Mouse (Mus musculus): ENCODE measurements around the gene Slco2b1. TPM values are rescaled to one million over a fixed set of nuclear protein-coding genes. Genes with fewer than 3 reads are reported as not detected.

Gene Slco2b1
- polyA plus RNA-seq, 2 experiments = 0.11 to 0.12 TPM

GRCm38 (mm10) chr7:99648623-99649022 is 62.5 kb downstream of the Slco2b1 start:
- Histone ChIP-seq H3K27ac (no peak overlapping the region), H3K4me1 (replicated peaks; ENCODE audit: control insufficient read depth in 2 of 2, insufficient read depth in 2 of 2, low read length in 1 of 2) (peaks cover 0 to 6% of the 10 kb centered on the region in 2 experiments; a peak in 2 of 4 replicates), H3K36me3 (replicated peaks; ENCODE audit: control insufficient read depth, insufficient read depth, low read depth) (no peaks in the 10 kb centered on the region), H3K27me3 (ENCODE audit: control insufficient read depth, insufficient read depth, low read length) (no peaks in the 10 kb centered on the region; the same call in 1 of the 2 replicates), H3K9me3 (ENCODE audit: control insufficient read depth, low read length) (no peaks in the 10 kb centered on the region), H3K4me2 (ENCODE audit: low read depth) (no peak overlapping the region), H3K9ac (replicated peaks) (no peak overlapping the region), H3K4me3 (ENCODE audit: insufficient read depth in 1 of 2, low read depth in 2 of 2, low read length in 2 of 2) (no peak overlapping the region)
- ATAC-seq (ENCODE audit: insufficient read depth) (no peak), DNase-seq (ENCODE audit: low read depth in 3 of 3, low spot score in 3 of 3) (no peak)
- WGBS (ENCODE audit: insufficient replicate concordance) = 1% methylated on average over 6 of the region's 6 CpGs
- no peak for TF ChIP-seq EP300 (IDR thresholded peaks at IDR 0.05; ENCODE audit: low read depth)
- no peak for TF ChIP-seq CTCF (IDR thresholded peaks at IDR 0.05; ENCODE audit: low read depth)

GRCm38 (mm10) chr7:99644701-99645100 is 66.4 kb downstream of the Slco2b1 start:
- H3K9ac ChIP-seq (replicated peaks) = no peak overlapping the region
- no peaks in the 10 kb centered on the region for H3K9me3 ChIP-seq (ENCODE audit: control insufficient read depth, low read length)
- no peak overlapping the region for H3K27ac ChIP-seq
- no peaks in the 10 kb centered on the region for H3K36me3 ChIP-seq (replicated peaks; ENCODE audit: control insufficient read depth, insufficient read depth, low read depth)
- H3K4me1 ChIP-seq (replicated peaks; ENCODE audit: control insufficient read depth in 2 of 2, insufficient read depth in 2 of 2, low read length in 1 of 2) = peaks cover 14 to 29% of the 10 kb centered on the region in 2 experiments
- no peak overlapping the region for H3K4me2 ChIP-seq (ENCODE audit: low read depth)
- WGBS (ENCODE audit: insufficient replicate concordance) = 69% methylated on average over 7 of the region's 7 CpGs
- ATAC-seq (ENCODE audit: insufficient read depth) (no peak), DNase-seq (ENCODE audit: low read depth in 3 of 3, low spot score in 3 of 3) (no peak)
- TF ChIP-seq EP300 (IDR thresholded peaks at IDR 0.05; ENCODE audit: low read depth) (no peak), CTCF (IDR thresholded peaks at IDR 0.05; ENCODE audit: low read depth) (no peak)
- H3K27me3 ChIP-seq (ENCODE audit: control insufficient read depth, insufficient read depth, low read length) = no peaks in the 10 kb centered on the region; the same call in 1 of the 2 replicates
- H3K4me3 ChIP-seq (ENCODE audit: insufficient read depth in 1 of 2, low read depth in 2 of 2, low read length in 2 of 2) = no peak overlapping the region

- Histone ChIP-seq H3K4me1 (replicated peaks; ENCODE audit: control insufficient read depth in 2 of 2, insufficient read depth in 2 of 2, low read length in 1 of 2) (peaks cover 14 to 29% of the 10 kb centered on the region in 2 experiments), H3K9ac (replicated peaks) (no peak overlapping the region), H3K4me2 (ENCODE audit: low read depth) (peak overlapping the region; percentile 25), H3K27ac (no peak overlapping the region), H3K27me3 (ENCODE audit: control insufficient read depth, insufficient read depth, low read length) (no peaks in the 10 kb centered on the region; the same call in 1 of the 2 replicates), H3K9me3 (ENCODE audit: control insufficient read depth, low read length) (no peaks in the 10 kb centered on the region), H3K36me3 (replicated peaks; ENCODE audit: control insufficient read depth, insufficient read depth, low read depth) (no peaks in the 10 kb centered on the region), H3K4me3 (ENCODE audit: insufficient read depth in 1 of 2, low read depth in 2 of 2, low read length in 2 of 2) (no peak overlapping the region)
- 6% methylated on average over 3 of the region's 3 CpGs for WGBS (ENCODE audit: insufficient replicate concordance)
- TF ChIP-seq EP300 (IDR thresholded peaks at IDR 0.05; ENCODE audit: low read depth) = 0 out of 2 replicates have a peak, but pooled peaks have one; percentile 31
- TF ChIP-seq CTCF (IDR thresholded peaks at IDR 0.05; ENCODE audit: low read depth) = no peak
- ATAC-seq (ENCODE audit: insufficient read depth) (peak; percentile 97), DNase-seq (ENCODE audit: low read depth in 3 of 3, low spot score in 3 of 3) (peak; percentile 59 to 81 (median 74))
Observed at GRCm38 (mm10) chr7:99642078-99642477, 69.1 kb downstream of the Slco2b1 start.

- H3K4me3 ChIP-seq (ENCODE audit: insufficient read depth in 1 of 2, low read depth in 2 of 2, low read length in 2 of 2) = no peak overlapping the region
- no peak for DNase-seq (ENCODE audit: low read depth in 3 of 3, low spot score in 3 of 3)
- H3K9ac ChIP-seq (replicated peaks) = no peak overlapping the region
- no peaks in the 10 kb centered on the region; the same call in 1 of the 2 replicates for H3K27me3 ChIP-seq (ENCODE audit: control insufficient read depth, insufficient read depth, low read length)
- 44% methylated on average over 4 of the region's 4 CpGs for WGBS (ENCODE audit: insufficient replicate concordance)
- H3K36me3 ChIP-seq (replicated peaks; ENCODE audit: control insufficient read depth, insufficient read depth, low read depth) = no peaks in the 10 kb centered on the region
- no peak overlapping the region for H3K27ac ChIP-seq
- no peaks in the 10 kb centered on the region for H3K9me3 ChIP-seq (ENCODE audit: control insufficient read depth, low read length)
- ATAC-seq (ENCODE audit: insufficient read depth) = no peak
- TF ChIP-seq EP300 (IDR thresholded peaks at IDR 0.05; ENCODE audit: low read depth) (no peak), CTCF (IDR thresholded peaks at IDR 0.05; ENCODE audit: low read depth) (no peak)
- H3K4me1 ChIP-seq (replicated peaks; ENCODE audit: control insufficient read depth in 2 of 2, insufficient read depth in 2 of 2, low read length in 1 of 2) = peaks cover 14 to 29% of the 10 kb centered on the region in 2 experiments
- no peak overlapping the region; the same call in 1 of the 2 replicates for H3K4me2 ChIP-seq (ENCODE audit: low read depth)
Observed at GRCm38 (mm10) chr7:99641245-99641644, 69.9 kb downstream of the Slco2b1 start.

GRCm38 (mm10) chr7:99633966-99634665 is 77.0 kb downstream of the Slco2b1 start:
- no peak for ATAC-seq (ENCODE audit: insufficient read depth)
- peaks cover 9% of the 10 kb centered on the region for H3K27me3 ChIP-seq (ENCODE audit: control insufficient read depth, insufficient read depth, low read length)
- no peak overlapping the region for H3K27ac ChIP-seq

More at GRCm38 (mm10) chr7:99633966-99634665, 77.0 kb downstream of the Slco2b1 start:
- DNase-seq (ENCODE audit: low read depth in 3 of 3, low spot score in 3 of 3) = no peak
- no peaks in the 10 kb centered on the region for H3K4me1 ChIP-seq (replicated peaks; ENCODE audit: control insufficient read depth in 2 of 2, insufficient read depth in 2 of 2, low read length in 1 of 2)
- TF ChIP-seq CTCF (IDR thresholded peaks at IDR 0.05; ENCODE audit: low read depth) (no peak), EP300 (IDR thresholded peaks at IDR 0.05; ENCODE audit: low read depth) (no peak)
- H3K9me3 ChIP-seq (ENCODE audit: control insufficient read depth, low read length) = no peaks in the 10 kb centered on the region
- no peaks in the 10 kb centered on the region for H3K36me3 ChIP-seq (replicated peaks; ENCODE audit: control insufficient read depth, insufficient read depth, low read depth)
- no peak overlapping the region for H3K4me3 ChIP-seq (ENCODE audit: insufficient read depth in 1 of 2, low read depth in 2 of 2, low read length in 2 of 2)
- H3K4me2 ChIP-seq (ENCODE audit: low read depth) = no peak overlapping the region
- WGBS (ENCODE audit: insufficient replicate concordance) = 63% methylated on average over 8 of the region's 8 CpGs
- no peak overlapping the region for H3K9ac ChIP-seq (replicated peaks)
